8 mouse cellular contexts compared by ENCODE assay signal in the genomic region with DNA sequence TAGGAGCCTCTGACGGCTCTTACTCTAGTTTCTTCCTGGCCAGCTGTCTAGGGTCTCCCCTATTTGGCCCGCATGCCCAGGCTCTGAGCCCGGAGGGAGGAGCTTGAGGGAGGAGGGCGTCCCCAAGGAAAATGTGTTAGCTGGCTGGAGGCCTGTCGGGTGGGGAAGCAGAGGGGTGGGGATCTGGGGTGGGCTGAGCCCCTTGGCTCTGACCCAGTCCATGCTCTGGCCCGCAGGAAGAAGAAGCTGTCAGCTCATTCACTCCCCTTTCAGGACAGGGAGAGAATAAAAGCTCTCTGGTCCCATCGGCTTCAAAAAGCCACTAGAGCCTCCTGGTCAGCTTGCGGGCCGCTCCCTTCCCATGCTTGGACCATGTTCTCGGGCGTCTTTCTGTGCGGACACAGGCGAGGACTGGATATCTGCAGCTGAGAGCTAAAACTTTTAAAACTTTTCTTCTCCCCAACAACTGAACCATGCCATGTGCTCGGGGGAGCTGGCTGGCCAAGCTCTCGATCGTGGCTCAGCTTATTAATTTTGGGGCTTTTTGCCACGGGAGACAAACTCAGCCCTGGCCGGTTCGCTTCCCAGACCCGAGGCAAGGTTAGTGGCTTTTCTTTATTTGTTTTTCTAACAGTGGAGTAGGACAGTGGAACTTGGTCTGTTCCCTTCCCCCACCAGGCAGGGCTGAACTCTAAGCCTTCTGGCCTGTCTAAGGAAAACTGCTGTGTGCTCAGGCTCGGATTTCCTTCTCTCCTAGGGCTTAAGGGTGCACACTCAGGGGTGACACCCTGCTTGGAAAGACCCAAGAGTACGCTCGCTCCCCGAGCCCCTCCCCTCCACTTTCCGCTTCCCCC. TPM values are rescaled to one million over a fixed set of nuclear protein-coding genes. Genes with fewer than 3 reads are reported as not detected.
A peak's percentile ranks its signal among the peaks of the same experiment; 100 is the strongest.
DNase-seq lines count a peak whose midpoint lies in the region; ATAC-seq lines count a peak whose summit lies in the region.

A gene (plus strand): TSS at position 233 of the 854 bp plus-strand sequence.

- peak within 1 kb of the TSS; percentile 72 for H3K4me2 ChIP-seq in lung, embryonic 15.5 days

- H3K27me3 ChIP-seq in embryonic facial prominence, embryonic 10.5 days (replicated peaks; ENCODE audit: low read depth, poor library complexity, severe bottlenecking): no peaks in the 10 kb centered on the region; the same call in 1 of the 2 replicates
- no peaks in the 10 kb centered on the region for H3K27me3 ChIP-seq in heart, embryonic 10.5 days (ENCODE audit: insufficient read depth, poor library complexity, severe bottlenecking)
- H3K27me3 ChIP-seq in lung, embryonic 15.5 days: no peaks in the 10 kb centered on the region

- 1% methylated on average over 25 of the region's 25 CpGs for WGBS in embryonic facial prominence, embryonic 10.5 days
- 2% methylated on average over 25 of the region's 25 CpGs for WGBS in heart, embryonic 10.5 days
- 1% methylated on average over 24 of the region's 25 CpGs for WGBS in lung, embryonic 15.5 days

- peak; percentile 94 for ATAC-seq in lung, embryonic 15.5 days (ENCODE audit: borderline replicate concordance, extremely low read depth, low FRiP score, low TSS enrichment)

- H3K9me3 ChIP-seq in embryonic facial prominence, embryonic 10.5 days: no peaks in the 10 kb centered on the region
- no peaks in the 10 kb centered on the region for H3K9me3 ChIP-seq in heart, embryonic 10.5 days
- no peaks in the 10 kb centered on the region for H3K9me3 ChIP-seq in lung, embryonic 15.5 days

- H3K4me1 ChIP-seq in embryonic facial prominence, embryonic 10.5 days: peaks cover 48% of the 10 kb centered on the region
- peaks cover 20% of the 10 kb centered on the region for H3K4me1 ChIP-seq in heart, embryonic 10.5 days
- H3K4me1 ChIP-seq in lung, embryonic 15.5 days: peaks cover 29% of the 10 kb centered on the region

- H3K9ac ChIP-seq in lung, embryonic 15.5 days: peak within 1 kb of the TSS; percentile 44

- DNase-seq in adrenal gland, adult 18-20 months (ENCODE audit: low spot score in 2 of 2): peak; percentile 9 to 49
- DNase-seq in embryonic facial prominence, embryonic 10.5 days (ENCODE audit: low spot score): peak; percentile 71
- DNase-seq in heart, embryonic 10.5 days (ENCODE audit: low spot score): peak; percentile 79
- peak; percentile 38 to 52 for DNase-seq in kidney, adult 8-10 months
- DNase-seq in ovary, postnatal 36 days (ENCODE audit: low spot score): peak; percentile 69
- DNase-seq in layer of hippocampus, adult 9-11 months: no peak
- no peak for DNase-seq in left cerebral cortex, postnatal 36 days (ENCODE audit: low spot score in 2 of 2)

- peak within 1 kb of the TSS; percentile 57 for H3K4me3 ChIP-seq in embryonic facial prominence, embryonic 10.5 days
- peak within 1 kb of the TSS; percentile 60 for H3K4me3 ChIP-seq in heart, embryonic 10.5 days
- peak within 1 kb of the TSS; percentile 43 for H3K4me3 ChIP-seq in lung, embryonic 15.5 days

- peak within 1 kb of the TSS; percentile 87 for H3K27ac ChIP-seq in embryonic facial prominence, embryonic 10.5 days (replicated peaks)
- H3K27ac ChIP-seq in heart, embryonic 10.5 days: peak within 1 kb of the TSS; percentile 85
- H3K27ac ChIP-seq in lung, embryonic 15.5 days: peak within 1 kb of the TSS; percentile 93

- no peaks in the 10 kb centered on the region for H3K36me3 ChIP-seq in embryonic facial prominence, embryonic 10.5 days (replicated peaks)
- H3K36me3 ChIP-seq in heart, embryonic 10.5 days: no peaks in the 10 kb centered on the region
- no peaks in the 10 kb centered on the region for H3K36me3 ChIP-seq in lung, embryonic 15.5 days

- intact Hi-C loops in left cerebral cortex, postnatal 36 days (cut with DNase I): loop anchor here (5.0 kb wide), 1 partner anchor 243 kb away; no protein-coding TSS in a partner anchor

RNA-seq across cellular contexts. Expression of the gene that starts here (rescaled TPM):
- total RNA-seq in adrenal gland, adult 18-20 months (2021): 1 to 10 TPM; 2.3 to 3.4 TPM
- 1.8 TPM in 2 replicates for polyA plus RNA-seq in embryonic facial prominence, embryonic 10.5 days (2016; fragmentation: Nextera tagmentation; extraction: Ambion mirVana)
- polyA plus RNA-seq in heart, embryonic 10.5 days (2016; fragmentation: Nextera tagmentation; extraction: Ambion mirVana): 1.0 and 2.1 TPM in 2 replicates
- 3.6 and 4.1 TPM in 2 replicates for polyA plus RNA-seq in lung, embryonic 15.5 days (2015; fragmentation: Nextera tagmentation; extraction: Ambion mirVana)
- under 1 TPM; 0.27 to 0.32 TPM for total RNA-seq in left cerebral cortex, postnatal 36 days (2021)

Comparison
In these comparisons a context has a peak if more than half of its experiments do, and no peak if none do; other contexts are left out.
1. DNase-seq: peak in adrenal gland, adult 18-20 months (2 of 2), embryonic facial prominence, embryonic 10.5 days (single experiment), heart, embryonic 10.5 days (single experiment), kidney, adult 8-10 months (2 of 2) and ovary, postnatal 36 days (single experiment); none in layer of hippocampus, adult 9-11 months (single experiment) and left cerebral cortex, postnatal 36 days (0 of 2).
2. Peak in every context shown above with its lines, with median percentiles within 50 percentile points of each other: H3K27ac ChIP-seq and H3K4me3 ChIP-seq.